Mouse (Mus musculus): ENCODE measurements at regions not wholly inside any gene's neighbourhood (a gene's known extent, or its start where the extent isn't known, plus 50 kb on each side); places are given as distances from the start of the nearest gene placed in this dataset.
A peak's percentile ranks its signal among the peaks of the same experiment; 100 is the strongest.

- Histone ChIP-seq H3K9me3 (ENCODE audit: low read length) (no peaks in the 10 kb centered on the region), H3K27ac (ENCODE audit: low read depth, low read length) (no peak overlapping the region), H3K4me1 (ENCODE audit: insufficient read depth, low read length) (0 out of 2 replicates have a peak, but pooled peaks cover 2% of the 10 kb centered on the region), H3K4me2 (ENCODE audit: low read depth, low read length, poor library complexity, severe bottlenecking) (no peak overlapping the region), H3K27me3 (ENCODE audit: insufficient read depth, low read length) (no peaks in the 10 kb centered on the region), H3K9ac (replicated peaks; ENCODE audit: low read length, poor library complexity, severe bottlenecking) (no peak overlapping the region), H3K36me3 (ENCODE audit: insufficient read depth, low read length) (no peaks in the 10 kb centered on the region), H3K4me3 (ENCODE audit: low read depth, low read length) (no peak overlapping the region)
- no peak for TF ChIP-seq CTCF (IDR thresholded peaks at IDR 0.05)
- DNase-seq (ENCODE audit: low spot score): no peak
- ATAC-seq (ENCODE audit: low FRiP score): no peak
- WGBS: 88% methylated on average over 8 of the region's 8 CpGs
These were observed 77.6 kb downstream of the Elovl4 start for GRCm38 (mm10) chr9:83728428-83728827.

- Histone ChIP-seq H3K27ac (ENCODE audit: low read depth, low read length) (no peak overlapping the region), H3K4me2 (ENCODE audit: low read depth, low read length, poor library complexity, severe bottlenecking) (peak overlapping the region; percentile 48), H3K4me1 (ENCODE audit: insufficient read depth, low read length) (0 out of 2 replicates have a peak, but pooled peaks cover 2% of the 10 kb centered on the region), H3K36me3 (ENCODE audit: insufficient read depth, low read length) (no peaks in the 10 kb centered on the region), H3K4me3 (ENCODE audit: low read depth, low read length) (peak overlapping the region; percentile 31), H3K27me3 (ENCODE audit: insufficient read depth, low read length) (no peaks in the 10 kb centered on the region), H3K9ac (replicated peaks; ENCODE audit: low read length, poor library complexity, severe bottlenecking) (no peak overlapping the region; the same call in 1 of the 2 replicates), H3K9me3 (ENCODE audit: low read length) (no peaks in the 10 kb centered on the region)
- 12% methylated on average over 14 of the region's 14 CpGs for WGBS
- DNase-seq (ENCODE audit: low spot score) (peak; percentile 87), ATAC-seq (ENCODE audit: low FRiP score) (peak; percentile 82)
- TF ChIP-seq CTCF (IDR thresholded peaks at IDR 0.05): peak; percentile 95
These were observed 78.5 kb downstream of the Elovl4 start for GRCm38 (mm10) chr9:83727462-83728189.

- no peaks in the 10 kb centered on the region for H3K27me3 ChIP-seq (ENCODE audit: insufficient read depth, low read length)
- no peak for DNase-seq (ENCODE audit: low spot score)
- peak overlapping the region; percentile 48 for H3K4me2 ChIP-seq (ENCODE audit: low read depth, low read length, poor library complexity, severe bottlenecking)
- no peaks in the 10 kb centered on the region for H3K36me3 ChIP-seq (ENCODE audit: insufficient read depth, low read length)
- 48% methylated on average over 16 of the region's 16 CpGs for WGBS
- H3K4me3 ChIP-seq (ENCODE audit: low read depth, low read length): peak overlapping the region; percentile 31
- 0 out of 2 replicates have a peak, but pooled peaks cover 2% of the 10 kb centered on the region for H3K4me1 ChIP-seq (ENCODE audit: insufficient read depth, low read length)
- no peak for TF ChIP-seq CTCF (IDR thresholded peaks at IDR 0.05)
- no peak overlapping the region for H3K27ac ChIP-seq (ENCODE audit: low read depth, low read length)
- ATAC-seq (ENCODE audit: low FRiP score): no peak
- no peaks in the 10 kb centered on the region for H3K9me3 ChIP-seq (ENCODE audit: low read length)
- no peak overlapping the region; the same call in 1 of the 2 replicates for H3K9ac ChIP-seq (replicated peaks; ENCODE audit: low read length, poor library complexity, severe bottlenecking)
These were observed 79.1 kb downstream of the Elovl4 start for GRCm38 (mm10) chr9:83726979-83727378.

DNA sequence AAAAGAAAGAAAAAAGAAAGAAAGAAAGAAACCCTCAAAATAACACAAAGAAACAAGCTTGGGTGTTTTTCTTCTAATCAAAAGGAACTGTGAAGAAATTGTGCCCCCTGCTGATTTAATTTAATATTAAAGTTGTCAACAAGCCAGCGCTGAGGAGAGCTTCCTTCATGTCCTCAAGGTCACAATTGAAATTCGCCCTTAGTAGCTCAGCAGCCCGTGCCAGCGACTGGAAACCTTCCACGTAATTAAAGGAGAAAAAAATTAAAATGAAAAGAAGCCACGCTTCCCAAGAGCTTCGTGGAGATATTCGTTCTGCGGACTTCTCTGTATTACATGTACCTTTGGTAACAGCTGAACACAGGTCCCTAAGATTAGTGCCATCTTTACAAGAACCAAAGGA is 80.0 kb downstream of the Elovl4 start:
- Histone ChIP-seq H3K4me2 (ENCODE audit: low read depth, low read length, poor library complexity, severe bottlenecking) (no peak overlapping the region), H3K4me3 (ENCODE audit: low read depth, low read length) (no peak overlapping the region), H3K4me1 (ENCODE audit: insufficient read depth, low read length) (0 out of 2 replicates have a peak, but pooled peaks cover 2% of the 10 kb centered on the region), H3K36me3 (ENCODE audit: insufficient read depth, low read length) (no peaks in the 10 kb centered on the region), H3K27me3 (ENCODE audit: insufficient read depth, low read length) (no peaks in the 10 kb centered on the region), H3K27ac (ENCODE audit: low read depth, low read length) (no peak overlapping the region), H3K9ac (replicated peaks; ENCODE audit: low read length, poor library complexity, severe bottlenecking) (no peak overlapping the region), H3K9me3 (ENCODE audit: low read length) (no peaks in the 10 kb centered on the region)
- ATAC-seq (ENCODE audit: low FRiP score) (no peak), DNase-seq (ENCODE audit: low spot score) (peak; percentile 87)
- WGBS: 26% methylated on average over 9 of the region's 9 CpGs
- TF ChIP-seq CTCF (IDR thresholded peaks at IDR 0.05): peak; percentile 48

- no peaks in the 10 kb centered on the region for H3K4me1 ChIP-seq (ENCODE audit: insufficient read depth, low read length)
- H3K9ac ChIP-seq (replicated peaks; ENCODE audit: low read length, poor library complexity, severe bottlenecking): no peak overlapping the region
- H3K4me2 ChIP-seq (ENCODE audit: low read depth, low read length, poor library complexity, severe bottlenecking): no peak overlapping the region
- ATAC-seq (ENCODE audit: low FRiP score) (no peak), DNase-seq (ENCODE audit: low spot score) (no peak)
- no peaks in the 10 kb centered on the region for H3K36me3 ChIP-seq (ENCODE audit: insufficient read depth, low read length)
- 81% methylated on average over 8 of the region's 8 CpGs for WGBS
- no peaks in the 10 kb centered on the region for H3K27me3 ChIP-seq (ENCODE audit: insufficient read depth, low read length)
- H3K9me3 ChIP-seq (ENCODE audit: low read length): no peaks in the 10 kb centered on the region
- no peak overlapping the region for H3K27ac ChIP-seq (ENCODE audit: low read depth, low read length)
- no peak overlapping the region for H3K4me3 ChIP-seq (ENCODE audit: low read depth, low read length)
- no peak for TF ChIP-seq CTCF (IDR thresholded peaks at IDR 0.05)
These were observed 80.5 kb downstream of the Elovl4 start for GRCm38 (mm10) chr9:83725545-83725944.

DNA sequence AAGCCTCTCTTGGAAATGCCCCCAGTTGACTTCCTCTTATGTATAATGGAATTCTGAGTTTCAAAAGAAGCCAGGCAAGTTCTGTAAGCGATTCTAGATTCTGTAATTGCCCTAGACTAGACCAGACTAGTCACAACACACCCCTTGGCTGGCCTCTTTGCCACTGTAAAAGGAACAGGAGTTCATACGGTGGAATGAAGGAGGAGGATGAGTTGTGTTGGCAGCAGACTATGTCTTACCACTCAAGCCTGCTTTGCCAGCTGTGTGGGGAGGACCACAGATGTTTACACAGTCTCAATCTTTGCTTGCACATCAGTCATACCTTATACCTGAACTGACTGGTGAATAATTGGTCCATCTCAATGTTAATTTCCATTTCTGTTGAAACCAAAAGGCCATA is 85.1 kb downstream of the Elovl4 start:
- Histone ChIP-seq H3K4me2 (ENCODE audit: low read depth, low read length, poor library complexity, severe bottlenecking) (no peak overlapping the region), H3K9ac (replicated peaks; ENCODE audit: low read length, poor library complexity, severe bottlenecking) (no peak overlapping the region), H3K27ac (ENCODE audit: low read depth, low read length) (no peak overlapping the region), H3K36me3 (ENCODE audit: insufficient read depth, low read length) (no peaks in the 10 kb centered on the region), H3K9me3 (ENCODE audit: low read length) (no peaks in the 10 kb centered on the region), H3K4me3 (ENCODE audit: low read depth, low read length) (no peak overlapping the region), H3K4me1 (ENCODE audit: insufficient read depth, low read length) (no peaks in the 10 kb centered on the region), H3K27me3 (ENCODE audit: insufficient read depth, low read length) (no peaks in the 10 kb centered on the region)
- DNase-seq (ENCODE audit: low spot score) (no peak), ATAC-seq (ENCODE audit: low FRiP score) (no peak)
- WGBS: 72% methylated on average over 2 of the region's 2 CpGs
- no peak for TF ChIP-seq CTCF (IDR thresholded peaks at IDR 0.05)

Data from midbrain, postnatal 0 days (tissue).